Mouse (Mus musculus): ENCODE measurements around the gene Sema6b.

The Sema6b gene

DNA sequence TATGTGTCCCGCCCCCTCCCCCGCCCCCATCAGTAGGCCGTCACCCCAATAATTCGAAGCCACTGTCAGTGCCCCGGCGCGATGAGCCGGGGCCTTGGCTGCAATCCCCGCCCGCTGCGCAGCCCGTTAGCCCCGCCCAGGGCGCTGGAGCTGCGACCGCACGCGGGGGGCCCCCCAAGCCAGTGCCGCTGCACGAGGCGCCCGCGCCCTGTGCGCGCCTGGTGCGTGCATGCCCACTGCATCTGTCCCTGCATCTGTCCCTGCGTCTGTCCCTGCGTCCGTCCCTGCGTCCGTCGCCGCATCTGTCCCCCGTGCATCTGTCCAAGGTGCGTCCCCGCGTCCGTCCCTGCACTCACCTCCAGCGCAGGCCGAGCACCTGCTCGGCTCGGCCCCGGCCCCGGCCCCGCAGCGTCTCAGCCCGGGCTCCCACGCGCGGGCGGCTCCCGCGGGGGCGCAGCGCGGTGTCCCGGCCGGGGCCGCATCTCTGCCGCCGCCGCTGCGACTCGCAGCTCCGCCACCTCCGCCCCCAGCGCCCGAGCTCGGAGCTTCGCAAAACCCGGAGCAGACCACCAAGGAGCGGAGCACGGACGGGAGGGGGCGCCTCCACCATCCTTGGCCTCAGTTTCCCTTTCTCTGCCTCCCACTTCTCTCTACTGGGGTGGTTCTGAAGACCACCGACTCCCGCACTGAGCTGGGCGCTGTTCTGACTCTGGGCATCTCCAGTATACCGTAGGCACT lies at the start of gene Sema6b:
TSS of gene Sema6b (minus strand) at position 486 of the 738 bp plus-strand sequence.
- DNase-seq (ENCODE audit: low read depth, low spot score), result no peak

DNA sequence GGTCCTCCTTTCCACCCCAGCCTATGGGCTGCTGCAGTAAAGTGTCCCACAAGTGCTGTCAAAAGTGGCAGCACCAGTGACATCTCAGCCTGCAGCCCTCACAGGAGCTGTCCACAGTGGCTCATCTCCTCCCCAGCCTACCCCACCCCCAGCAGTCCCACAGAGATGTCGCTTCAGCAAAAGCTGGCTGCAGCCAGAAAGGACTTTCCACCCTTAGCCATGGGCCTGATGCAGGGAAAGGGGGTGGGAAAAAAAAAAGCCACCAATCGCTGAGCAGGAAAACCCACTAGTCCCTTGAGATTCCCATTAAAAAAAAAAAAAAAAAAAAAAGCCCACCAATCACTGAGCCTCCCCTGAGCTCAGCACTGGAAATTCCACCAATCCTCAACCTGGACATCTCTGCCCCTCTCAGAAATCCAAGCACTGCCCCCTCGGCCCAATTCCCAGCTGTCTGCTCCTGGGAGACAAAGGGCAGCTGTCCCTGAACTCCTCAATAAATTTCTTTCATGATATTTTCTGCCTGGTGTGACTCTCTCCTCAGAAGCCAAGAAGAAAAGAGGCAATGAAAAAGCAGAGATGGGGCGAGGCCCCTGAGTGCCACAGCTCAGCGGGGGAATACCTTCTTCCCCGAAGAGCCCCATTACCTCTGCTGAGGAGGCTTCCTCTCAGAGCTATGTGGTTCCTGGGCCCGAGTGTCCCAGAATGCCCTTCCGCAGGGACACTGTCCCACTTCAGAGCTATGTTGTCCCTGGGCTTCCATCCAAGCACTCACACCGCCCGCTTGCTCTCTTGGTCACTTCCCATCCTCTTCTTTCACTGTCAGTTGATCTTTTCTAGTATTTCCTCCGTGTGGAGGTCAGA lies 45.4 kb upstream of the Sema6b start:
- peak; percentile 70 for DNase-seq (ENCODE audit: low read depth, low spot score)

DNA sequence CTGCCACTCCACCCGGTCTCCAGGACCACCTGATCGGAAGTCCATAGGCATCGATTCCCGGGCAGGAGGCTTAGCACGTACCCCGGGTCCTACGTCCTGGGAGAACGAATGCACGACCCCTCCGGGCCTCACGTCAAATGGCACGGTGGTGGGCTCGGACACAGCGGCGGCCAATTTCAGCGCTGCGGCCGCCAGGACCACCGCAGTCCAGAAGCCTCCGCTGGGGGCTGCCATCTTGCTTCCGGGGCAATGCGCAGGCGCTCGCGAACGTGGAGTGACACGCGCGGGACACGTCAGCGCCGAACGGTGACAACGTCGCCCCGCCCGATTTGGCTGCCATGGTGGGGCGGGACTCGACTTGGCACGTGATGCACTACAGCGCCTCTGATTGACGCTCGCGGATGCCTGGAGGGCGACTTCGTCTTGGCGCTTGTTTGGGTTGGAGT lies 43.5 kb upstream of the Sema6b start, which contains the start of gene Mydgf:
TSS of gene Mydgf (minus strand) at position 263 of the 446 bp plus-strand sequence.
- peak; percentile 93 for DNase-seq (ENCODE audit: low read depth, low spot score)

DNA sequence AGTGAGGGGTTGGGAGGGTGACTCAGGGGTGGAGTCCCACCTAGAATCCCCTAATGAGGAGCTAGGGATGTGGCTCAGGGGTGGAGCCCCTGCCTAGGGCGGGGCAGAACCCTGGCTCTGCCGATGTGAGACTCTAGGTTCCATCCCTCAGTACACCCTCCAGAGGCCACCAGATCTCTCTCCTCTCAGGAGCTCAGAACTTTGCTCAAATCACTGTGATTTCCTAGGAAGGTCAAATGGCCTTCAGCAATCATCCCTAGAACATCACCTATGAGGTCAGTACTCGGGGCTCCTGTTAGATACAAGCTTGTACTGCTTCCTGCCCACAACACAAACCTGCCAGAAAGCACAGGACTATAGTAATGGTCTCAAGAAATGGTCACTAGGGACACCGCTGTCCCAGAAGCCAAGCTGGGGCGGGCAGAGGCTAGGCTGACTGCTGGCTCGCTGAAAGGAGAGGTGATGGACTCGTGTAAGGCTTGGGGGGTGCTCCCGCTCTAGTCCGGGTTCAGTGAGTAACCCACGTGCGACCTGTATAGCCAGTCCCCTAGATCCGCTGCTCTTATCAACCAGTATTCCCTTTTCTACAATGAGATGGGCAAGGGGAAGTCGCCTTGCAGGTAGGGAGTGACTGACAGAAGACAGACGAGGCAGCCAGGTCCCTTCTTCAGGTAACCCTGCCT lies 43.0 kb upstream of the Sema6b start:
- no peak for DNase-seq (ENCODE audit: low read depth, low spot score)

DNA sequence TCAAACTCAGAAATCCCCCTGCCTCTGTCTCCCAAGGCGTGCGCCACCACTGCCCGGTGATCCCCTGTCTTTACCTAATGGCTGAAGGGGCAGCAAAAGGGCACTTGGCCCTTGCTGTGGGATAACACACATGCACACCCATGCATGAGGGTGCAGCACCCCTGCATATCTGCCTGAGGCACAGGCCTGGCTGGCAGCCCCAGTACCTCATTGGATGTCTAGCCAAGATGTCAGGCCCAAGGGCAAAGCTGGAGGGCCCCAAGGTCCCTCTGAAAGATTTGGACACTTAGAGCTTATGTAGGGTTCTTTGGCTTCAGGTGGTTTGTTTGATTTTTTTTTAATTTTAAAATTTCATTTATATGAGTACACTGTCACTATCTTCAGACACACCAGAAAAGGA lies 35.3 kb upstream of the Sema6b start:
- DNase-seq (ENCODE audit: low read depth, low spot score), result no peak

DNA sequence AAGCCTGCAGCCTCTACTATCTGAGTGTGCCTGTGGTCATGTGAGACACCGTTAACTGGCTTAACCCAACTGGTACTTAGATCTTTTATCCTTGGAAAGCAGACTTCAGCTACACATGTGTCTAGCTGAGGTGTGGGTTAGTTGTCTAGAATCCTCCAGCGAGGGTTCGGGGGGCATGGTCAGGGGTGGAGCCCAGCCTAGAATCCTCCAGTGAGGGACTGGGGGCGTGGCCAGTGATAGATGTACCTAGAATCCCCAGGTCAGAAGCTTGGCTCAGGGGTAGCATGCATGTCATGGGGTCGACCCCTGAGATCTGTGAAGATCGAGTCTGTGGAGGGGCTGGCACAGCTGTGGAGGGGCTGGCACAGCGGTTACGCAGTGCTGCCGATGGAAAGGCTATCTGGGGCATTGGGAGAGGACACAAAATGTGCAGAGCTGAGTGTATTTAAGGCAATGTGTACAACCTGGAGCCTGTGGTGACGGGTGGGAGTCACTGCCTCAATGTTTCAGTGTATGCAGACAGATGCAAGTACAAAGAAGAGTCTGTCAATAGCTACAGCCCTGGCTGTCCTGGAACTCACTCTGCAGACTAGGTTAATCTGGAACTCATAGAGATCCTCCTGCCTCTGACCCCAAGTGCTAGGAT lies 33.4 kb upstream of the Sema6b start:
- DNase-seq (ENCODE audit: low read depth, low spot score), result no peak

DNA sequence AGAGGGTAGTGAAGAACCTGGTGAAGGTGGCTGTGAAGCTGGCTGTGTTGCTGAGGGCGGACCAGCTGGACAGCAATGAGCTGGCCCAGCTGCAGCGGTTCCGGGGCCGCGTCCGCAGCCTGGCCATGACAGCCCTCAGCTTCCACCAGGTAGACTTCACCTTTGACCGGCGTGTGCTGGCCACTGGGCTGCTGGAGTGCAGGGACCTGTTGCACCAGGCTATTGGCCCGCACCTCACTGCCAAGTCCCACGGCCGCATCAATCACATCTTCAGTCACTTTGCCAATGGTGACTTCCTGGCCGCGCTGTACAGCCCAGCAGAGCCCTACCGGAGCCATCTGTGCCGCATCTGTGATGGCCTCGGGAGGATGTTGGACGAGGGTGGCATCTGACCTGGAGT lies 31.7 kb upstream of the Sema6b start:
- no peak for DNase-seq (ENCODE audit: low read depth, low spot score)

DNA sequence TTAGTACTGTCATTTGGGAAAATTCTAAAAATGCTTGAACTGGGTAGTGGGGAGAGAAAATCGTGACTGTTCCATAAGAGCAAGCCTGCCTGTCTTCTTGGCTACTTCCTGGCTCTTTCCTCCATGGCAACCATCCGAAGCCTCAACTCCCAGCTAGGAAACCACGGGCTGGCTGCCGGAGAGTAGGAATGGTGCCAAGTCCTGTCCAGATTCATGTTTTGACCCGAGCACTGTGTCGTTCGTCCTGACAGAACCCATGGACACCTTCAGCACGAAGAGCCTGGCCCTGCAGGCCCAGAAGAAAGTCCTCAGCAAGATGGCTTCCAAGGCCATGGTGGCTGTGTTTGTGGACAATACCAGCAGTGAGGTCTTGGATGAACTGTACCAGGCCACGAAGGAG lies 31.3 kb upstream of the Sema6b start:
- no peak for DNase-seq (ENCODE audit: low read depth, low spot score)

DNA sequence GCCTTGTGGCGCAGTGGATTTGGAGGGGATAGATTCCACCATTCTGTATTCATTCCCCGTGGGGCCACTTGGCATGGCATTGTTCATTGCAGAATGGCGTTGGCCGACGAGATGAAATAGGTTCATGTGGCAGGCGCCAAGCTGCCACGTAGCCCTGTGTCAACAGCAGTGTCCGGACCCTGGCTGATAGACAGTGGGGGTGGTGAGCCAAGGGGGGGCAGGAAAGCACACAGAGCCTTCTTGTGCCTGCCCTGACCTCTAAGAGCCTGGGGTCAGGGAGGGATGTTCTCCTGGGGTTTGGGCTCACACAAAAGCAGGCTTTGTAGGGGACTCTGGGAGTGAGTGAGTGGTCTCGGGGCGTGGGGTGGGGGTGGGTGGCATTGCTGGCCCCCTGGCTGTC lies 30.5 kb upstream of the Sema6b start:
- no peak for DNase-seq (ENCODE audit: low read depth, low spot score)

DNA sequence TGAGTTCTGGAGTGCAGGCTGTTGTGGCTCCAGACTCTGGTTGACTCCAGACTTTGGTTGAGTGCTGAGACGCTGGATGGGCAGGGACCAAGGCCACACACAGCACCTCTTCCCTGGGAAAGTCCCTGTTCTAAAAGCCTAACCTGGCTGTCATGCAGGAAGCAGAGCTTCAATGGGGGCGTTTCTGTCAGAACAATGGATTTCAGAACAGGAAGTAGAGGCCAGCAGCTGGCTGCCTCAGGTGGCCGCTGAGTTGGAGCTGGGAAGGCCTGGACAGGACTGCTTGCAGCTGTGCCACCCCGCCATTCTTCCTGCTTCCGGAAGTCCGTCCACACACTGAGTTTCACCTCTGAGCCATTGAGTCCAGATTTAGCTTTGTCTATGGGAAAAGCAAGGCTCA lies 29.7 kb upstream of the Sema6b start:
- DNase-seq (ENCODE audit: low read depth, low spot score), result no peak

DNA sequence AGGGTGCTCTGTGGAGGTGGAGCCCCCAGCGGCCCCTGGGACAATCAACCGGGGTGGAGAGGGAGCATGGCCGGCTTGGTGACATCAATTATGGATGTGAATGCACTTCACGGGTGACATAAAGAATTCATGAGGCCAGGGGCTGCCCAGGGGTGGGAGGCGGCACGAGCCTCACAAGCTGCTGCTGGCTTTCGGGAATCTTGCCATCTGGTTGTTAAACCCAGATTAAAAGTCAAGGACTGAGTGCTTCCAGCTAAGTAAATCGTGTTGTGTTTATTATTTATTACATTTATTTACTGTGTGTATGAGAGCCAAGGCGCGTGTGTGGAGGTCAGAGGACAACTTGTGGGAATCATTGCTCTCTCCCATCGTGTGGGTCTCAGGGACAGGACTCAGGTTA lies 25.5 kb upstream of the Sema6b start:
- no peak for DNase-seq (ENCODE audit: low read depth, low spot score)

DNA sequence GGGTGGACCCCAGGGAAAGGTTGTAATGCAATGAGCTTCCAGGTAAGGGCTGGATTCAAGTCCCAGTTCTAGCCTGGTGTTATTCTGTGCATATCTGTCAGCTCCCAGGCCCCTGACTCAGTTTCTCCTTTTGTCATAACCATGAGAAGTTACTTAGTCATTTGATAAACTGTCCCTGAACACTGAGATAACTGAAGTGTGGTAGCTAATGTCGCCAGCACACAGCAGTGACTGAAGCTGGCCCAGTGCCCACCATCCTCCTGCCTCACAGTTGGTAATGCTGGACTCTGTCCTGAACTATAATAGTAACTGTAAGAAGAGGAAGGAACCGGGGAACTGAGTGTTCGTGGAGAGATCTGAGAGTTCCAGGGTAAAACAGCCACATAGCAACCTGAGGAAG lies 24.4 kb upstream of the Sema6b start:
- no peak for DNase-seq (ENCODE audit: low read depth, low spot score)

DNA sequence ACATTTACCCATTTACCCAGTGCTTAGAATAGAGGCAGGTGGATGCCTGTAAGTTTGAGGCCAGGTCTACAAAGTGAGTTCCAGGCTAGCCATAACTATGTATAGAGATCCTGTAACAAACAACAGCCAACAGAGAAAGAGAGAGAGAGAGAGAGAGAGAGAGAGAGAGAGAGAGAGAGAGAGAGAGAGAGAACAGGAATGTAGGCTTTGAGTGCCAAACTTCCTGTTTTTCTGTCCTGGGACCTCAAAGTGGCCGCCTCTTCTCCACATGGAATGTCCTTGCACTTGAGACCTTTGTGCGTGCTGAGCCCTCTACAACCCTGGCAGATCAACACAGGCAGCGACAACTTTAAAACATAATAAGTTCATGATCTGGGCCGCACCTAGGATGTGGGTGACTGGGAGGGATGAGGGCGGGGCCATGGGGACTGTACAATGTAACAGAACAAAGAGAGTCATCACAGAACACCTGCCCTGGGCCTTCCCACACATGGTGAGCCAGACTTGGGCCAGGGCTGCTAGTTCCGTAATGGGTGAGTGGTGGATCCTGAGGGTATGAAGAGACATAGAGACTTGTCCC lies 23.5 kb upstream of the Sema6b start:
- DNase-seq (ENCODE audit: low read depth, low spot score), result no peak

DNA sequence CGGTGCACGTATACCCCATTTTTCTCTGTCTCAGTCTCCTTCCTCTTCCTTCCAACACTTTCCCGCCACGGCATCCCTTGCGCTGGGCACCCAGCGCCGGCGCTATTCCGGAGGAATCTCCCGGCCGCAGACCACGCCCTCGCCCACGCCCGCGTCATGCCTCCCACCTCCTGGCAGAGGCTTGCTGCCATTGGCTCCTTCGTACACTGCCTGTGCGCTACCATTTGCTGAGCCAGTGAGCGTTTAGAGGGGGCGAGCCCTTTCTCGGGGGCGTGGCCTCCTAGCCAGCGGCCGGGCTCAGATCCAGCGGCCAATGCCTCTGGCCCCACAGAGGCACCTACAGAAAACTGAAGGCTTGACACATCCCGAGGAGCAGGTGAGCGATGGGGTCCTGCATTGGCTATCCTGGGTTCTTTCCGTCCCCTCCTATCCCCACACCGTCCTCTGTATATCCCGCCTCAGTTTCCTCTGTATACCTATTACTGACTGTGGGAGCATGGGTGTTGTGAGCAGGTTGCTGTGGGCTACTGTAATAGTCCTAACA lies 22.2 kb upstream of the Sema6b start, which contains the start of gene Tnfaip8l1:
TSS of gene Tnfaip8l1 (plus strand) at position 247 of the 544 bp plus-strand sequence.
- peak; percentile 88 for DNase-seq (ENCODE audit: low read depth, low spot score)

DNA sequence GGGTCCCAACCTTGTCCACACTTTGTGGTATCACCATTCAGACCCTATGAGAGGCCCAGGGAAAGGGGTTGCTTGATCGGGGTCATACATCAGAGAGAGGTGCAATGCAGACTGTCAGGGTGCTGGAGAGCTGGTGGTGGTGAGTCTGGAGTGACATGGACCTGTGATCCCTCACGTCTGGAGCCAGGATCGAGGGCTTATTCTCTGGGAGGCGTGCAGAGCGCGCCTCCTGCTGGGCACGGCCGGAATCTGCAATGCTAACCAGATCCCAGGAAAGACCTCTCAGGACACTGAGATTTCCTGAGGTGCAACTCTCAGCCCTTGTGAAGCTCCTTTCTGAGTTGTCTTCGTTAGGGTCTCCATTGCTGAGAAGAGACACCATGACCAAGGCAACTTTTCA lies 19.6 kb upstream of the Sema6b start:
- DNase-seq (ENCODE audit: low read depth, low spot score), result peak; percentile 64

DNA sequence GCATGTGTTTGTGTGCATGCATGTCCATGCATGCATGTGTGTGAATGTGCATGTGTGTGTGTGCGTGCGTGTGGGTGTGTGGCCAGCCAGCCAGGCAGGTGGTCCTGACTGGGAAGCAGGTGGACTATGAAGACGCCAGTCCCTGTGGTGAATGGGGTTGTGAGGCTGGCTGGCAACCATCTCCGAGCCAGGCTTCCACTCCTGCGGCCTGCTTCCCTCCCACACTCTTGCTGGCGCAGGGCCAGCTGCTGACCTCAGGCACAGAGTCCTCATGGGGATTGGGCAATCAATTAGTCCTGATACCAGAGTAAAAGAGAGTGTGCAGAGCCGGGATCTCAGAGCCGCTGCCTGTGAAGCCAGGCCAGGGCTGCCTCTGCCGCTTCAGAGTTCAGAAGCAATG lies 13.5 kb upstream of the Sema6b start:
- DNase-seq (ENCODE audit: low read depth, low spot score), result peak; percentile 65

DNA sequence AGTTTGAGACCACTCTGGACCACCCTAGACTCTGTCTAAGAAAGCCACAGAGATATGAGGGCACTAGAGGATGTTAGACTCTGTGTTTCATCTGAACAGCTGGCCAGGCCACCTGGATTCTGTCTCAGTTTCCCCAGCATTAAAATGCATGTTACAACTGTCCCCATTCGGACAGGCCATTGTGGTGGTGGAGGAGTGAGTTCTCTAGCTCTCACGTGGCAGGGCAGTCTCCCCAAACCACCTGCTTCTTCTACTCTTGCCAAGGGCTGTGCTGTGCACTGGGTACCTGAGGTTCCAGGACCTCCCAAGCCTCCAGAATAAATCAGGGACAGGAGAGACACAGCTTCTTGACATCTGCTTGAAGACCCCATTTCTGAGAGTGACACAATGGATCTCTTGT lies 9.8 kb upstream of the Sema6b start:
- DNase-seq (ENCODE audit: low read depth, low spot score), result no peak

DNA sequence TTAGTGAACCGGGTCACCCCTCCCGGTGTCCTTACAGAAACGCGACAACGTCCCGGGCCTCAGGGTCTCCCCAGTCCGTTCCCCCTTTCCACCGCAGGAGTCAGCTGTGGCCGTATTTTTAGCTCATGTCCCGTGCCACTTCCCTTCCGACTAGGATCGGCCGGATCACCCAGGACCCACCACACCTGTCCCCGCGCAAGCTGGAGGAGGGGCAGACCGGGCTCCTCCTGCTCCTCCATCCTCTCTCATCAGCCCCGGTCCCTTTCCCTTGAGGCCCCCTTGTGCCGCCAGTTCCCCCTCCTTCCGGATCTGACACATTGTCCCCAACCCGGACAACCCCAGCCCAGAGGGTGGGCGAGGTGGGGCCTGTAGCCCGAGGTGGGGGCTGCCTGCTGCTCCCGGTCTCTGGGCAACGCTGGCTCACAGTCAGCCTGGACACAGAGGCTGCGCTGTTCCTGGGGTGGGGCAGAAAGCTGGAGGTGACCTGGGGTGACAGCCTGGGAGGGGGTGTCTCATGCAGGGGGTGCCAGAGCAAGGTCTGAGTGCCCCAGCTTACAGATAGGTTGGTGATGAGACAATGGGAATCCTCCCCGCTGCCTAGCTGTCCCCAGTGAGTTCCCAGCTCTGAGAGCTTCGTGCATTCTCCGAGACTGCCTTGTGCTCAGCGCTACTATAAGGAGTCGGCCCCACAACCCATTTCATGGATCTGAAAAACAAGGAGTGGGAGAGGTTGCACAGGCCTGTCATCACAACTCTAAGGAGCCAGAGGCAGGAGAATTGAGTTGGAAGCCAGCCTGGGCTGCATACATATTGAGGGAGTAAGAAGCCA lies 8.9 kb upstream of the Sema6b start:
- no peak for DNase-seq (ENCODE audit: low read depth, low spot score)

DNA sequence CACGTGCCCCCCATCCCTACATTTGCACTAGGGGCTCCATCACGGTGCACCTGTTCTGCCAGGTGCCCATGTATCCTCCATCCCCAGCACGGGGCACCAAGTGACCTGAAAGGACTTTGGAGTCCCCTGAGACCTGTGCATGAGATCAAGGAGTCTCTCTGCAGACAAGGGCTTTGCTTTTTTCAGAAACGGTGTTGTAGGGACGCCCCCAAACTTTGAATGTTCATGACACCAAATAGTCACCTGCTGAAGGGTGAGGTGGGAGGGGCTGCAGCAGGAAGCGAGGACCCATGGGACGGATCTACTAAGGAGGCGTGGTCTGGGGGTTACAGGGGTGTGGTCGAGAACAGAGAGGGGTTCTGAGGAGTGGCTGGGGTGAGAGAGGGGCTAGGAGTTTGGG lies 8.1 kb upstream of the Sema6b start:
- no peak for DNase-seq (ENCODE audit: low read depth, low spot score)

DNA sequence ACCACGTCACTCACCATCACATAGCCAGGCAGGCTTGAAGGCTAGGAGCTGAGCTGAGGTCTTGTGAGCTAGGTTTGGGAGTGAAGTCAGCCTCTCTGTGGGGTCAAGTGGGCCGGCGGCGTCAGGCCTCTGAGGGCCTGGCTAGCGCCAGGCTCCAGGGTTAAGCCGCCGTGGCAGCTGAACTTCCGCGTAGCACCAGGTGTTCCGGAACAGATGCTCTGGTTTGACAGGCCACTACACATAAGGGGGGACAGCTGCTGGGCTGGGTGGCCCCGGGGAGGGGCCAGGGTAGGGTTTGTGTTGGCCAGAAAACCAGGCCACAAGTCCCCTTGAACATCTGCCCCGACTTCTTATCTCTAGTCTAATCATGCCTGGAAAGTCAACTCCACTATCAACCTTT lies 7.3 kb upstream of the Sema6b start:
- DNase-seq (ENCODE audit: low read depth, low spot score), result no peak
